Mouse (Mus musculus): ENCODE measurements around the gene Rabep1.

DNA sequence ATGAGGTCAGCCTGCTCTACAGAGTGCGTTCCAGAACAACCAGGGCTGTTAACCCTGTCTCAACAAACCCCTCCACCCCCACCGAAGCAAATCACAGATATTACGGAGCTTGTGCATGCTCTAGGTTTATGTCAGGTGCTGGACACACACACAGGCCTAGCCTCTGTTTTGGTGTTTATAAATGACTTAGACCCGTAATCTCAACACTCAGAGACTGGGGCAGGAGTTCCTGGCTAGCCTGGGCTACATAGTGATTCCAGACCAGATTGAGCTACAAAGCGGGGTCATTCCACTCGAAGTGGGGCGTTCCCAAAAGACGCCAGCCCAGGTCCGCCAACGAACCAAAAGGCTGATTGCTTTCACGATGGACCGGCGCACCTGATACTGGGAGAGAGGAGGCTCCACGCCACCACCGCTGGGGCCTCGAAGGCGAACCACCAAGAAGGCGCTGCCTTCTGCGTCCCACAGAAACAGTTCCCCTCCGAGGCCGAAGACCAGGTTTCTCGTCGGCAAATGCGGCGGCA is 124.8 kb downstream of the Rabep1 start:
- TF ChIP-seq CTCF (IDR thresholded peaks at IDR 0.05; ENCODE audit: control insufficient read depth, insufficient read depth, insufficient read length): no peak
- TF ChIP-seq MYOD1 (IDR thresholded peaks at IDR 0.05; ENCODE audit: control insufficient read depth, insufficient read length, low read depth): no peak
- no peak for TF ChIP-seq MAX (IDR thresholded peaks at IDR 0.05)
- no peak for TF ChIP-seq CEBPB (IDR thresholded peaks at IDR 0.05; ENCODE audit: low read depth)
- no peak for TF ChIP-seq FOSL1 (IDR thresholded peaks at IDR 0.05; ENCODE audit: insufficient read depth, low read length, poor library complexity, severe bottlenecking)
